Mouse (Mus musculus): ENCODE measurements at regions not wholly inside any gene's neighbourhood (a gene's known extent, or its start where the extent isn't known, plus 50 kb on each side); places are given as distances from the start of the nearest gene placed in this dataset.

- no peak for TF ChIP-seq CTCF (IDR thresholded peaks at IDR 0.05; ENCODE audit: low read depth)
- no peak for TF ChIP-seq EP300 (IDR thresholded peaks at IDR 0.05; ENCODE audit: low read depth)
Measured at GRCm38 (mm10) chr10:8070472-8070871, 114.4 kb upstream of the Tab2 start.
